Comparison of ENCODE assay signal across 8 mouse cellular contexts in the genomic region with DNA sequence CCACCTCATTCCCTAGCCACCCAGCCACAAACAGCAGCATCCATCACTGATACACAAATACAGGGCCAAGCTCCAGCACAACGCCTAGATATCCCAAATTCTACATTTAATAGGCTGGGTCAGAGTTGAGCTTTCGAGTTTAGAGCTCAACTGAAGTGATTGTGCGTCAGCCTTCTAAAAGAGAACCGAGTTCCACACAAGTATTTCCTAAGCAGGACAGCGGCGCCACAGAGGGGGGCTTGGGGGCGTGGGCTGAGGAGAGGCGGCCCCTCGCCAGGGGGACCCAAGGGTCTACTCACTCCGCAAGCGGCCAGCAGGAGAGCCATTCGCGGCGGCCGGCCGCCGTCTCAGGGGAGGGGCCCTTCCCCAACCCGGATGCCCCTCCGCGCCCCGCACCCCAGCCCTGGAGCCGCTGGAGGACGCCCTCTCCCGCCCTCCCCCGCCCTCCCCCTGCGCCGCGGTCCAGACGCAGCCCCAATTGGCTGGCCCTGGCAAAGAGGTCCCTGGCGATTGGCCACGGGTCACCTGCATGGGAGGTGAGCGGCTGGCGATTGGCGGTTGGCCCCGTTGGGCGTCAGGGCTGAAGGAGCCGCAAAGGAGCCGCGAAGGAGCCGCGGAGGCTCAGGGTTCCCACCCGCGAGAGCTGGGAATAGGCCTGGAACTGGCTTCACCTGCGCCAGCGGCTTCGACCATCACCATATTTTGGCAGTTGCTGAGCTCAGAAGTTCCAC.
A peak's percentile ranks its signal among the peaks of the same experiment; 100 is the strongest.
DNase-seq lines count a peak whose midpoint lies in the region; ATAC-seq and TF ChIP-seq lines count a peak whose summit lies in the region.

No protein-coding gene starts in this region.

- peak; percentile 95 for DNase-seq in A20 (ENCODE audit: low read depth, low spot score)
- DNase-seq in heart, adult 9 months (ENCODE audit: low spot score in 2 of 2), result peak; percentile 90 to 93
- DNase-seq in monocyte, adult 2 months (ENCODE audit: low read depth in 1 of 2, low spot score in 2 of 2), result peak; percentile 69 to 74
- DNase-seq in spleen, postnatal 36 days (ENCODE audit: low spot score in 2 of 2), result peak; percentile 93

- peak overlapping the region; percentile 59 for H3K4me2 ChIP-seq in kidney, embryonic 14.5 days (replicated peaks; ENCODE audit: low read depth, low read length)
- peak overlapping the region; percentile 77 for H3K4me2 ChIP-seq in limb, embryonic 15.5 days

- no peak for TF ChIP-seq CTCF in bone marrow macrophage, adult 2 months (IDR thresholded peaks at IDR 0.05; ENCODE audit: low read depth, low read length)
- TF ChIP-seq CTCF in embryonic fibroblast, embryonic 13.5 days (IDR thresholded peaks at IDR 0.05; ENCODE audit: borderline replicate concordance, insufficient read depth, low read length), result no peak

- H3K27ac ChIP-seq in bone marrow macrophage, adult 2 months (ENCODE audit: insufficient read depth, low read depth, low read length), result peak overlapping the region; percentile 95
- peak overlapping the region; percentile 97 for H3K27ac ChIP-seq in embryonic fibroblast, embryonic 13.5 days (ENCODE audit: insufficient read depth, low read length)
- H3K27ac ChIP-seq in kidney, embryonic 14.5 days (ENCODE audit: low read depth, low read length), result peak overlapping the region; percentile 83
- H3K27ac ChIP-seq in limb, embryonic 15.5 days, result peak overlapping the region; percentile 87

- H3K4me3 ChIP-seq in bone marrow macrophage, adult 2 months (ENCODE audit: insufficient read depth, low read length), result peak overlapping the region; percentile 95
- H3K4me3 ChIP-seq in embryonic fibroblast, embryonic 13.5 days (ENCODE audit: insufficient read depth, low read length), result peak overlapping the region; percentile 99
- H3K4me3 ChIP-seq in kidney, embryonic 14.5 days (ENCODE audit: low read length), result peak overlapping the region; percentile 55
- H3K4me3 ChIP-seq in limb, embryonic 15.5 days, result peak overlapping the region; percentile 53

- H3K9ac ChIP-seq in kidney, embryonic 14.5 days (ENCODE audit: low read depth, low read length), result peak overlapping the region; percentile 67
- H3K9ac ChIP-seq in limb, embryonic 15.5 days, result peak overlapping the region; percentile 37

- peaks cover 48% of the 10 kb centered on the region for H3K4me1 ChIP-seq in bone marrow macrophage, adult 2 months (ENCODE audit: control insufficient read depth, insufficient read depth, low read length)
- H3K4me1 ChIP-seq in embryonic fibroblast, embryonic 13.5 days (ENCODE audit: control insufficient read depth, insufficient read depth, low read length), result peaks cover 16% of the 10 kb centered on the region
- H3K4me1 ChIP-seq in kidney, embryonic 14.5 days (ENCODE audit: control insufficient read depth, insufficient read depth, low read length), result peaks cover 9% of the 10 kb centered on the region; the same call in 1 of the 2 replicates
- H3K4me1 ChIP-seq in limb, embryonic 15.5 days, result peaks cover 13% of the 10 kb centered on the region

- no peaks in the 10 kb centered on the region for H3K9me3 ChIP-seq in kidney, embryonic 14.5 days (ENCODE audit: control insufficient read depth, low read length)
- no peaks in the 10 kb centered on the region for H3K9me3 ChIP-seq in limb, embryonic 15.5 days

- H3K27me3 ChIP-seq in kidney, embryonic 14.5 days (ENCODE audit: control insufficient read depth, insufficient read depth, low read length), result no peaks in the 10 kb centered on the region
- H3K27me3 ChIP-seq in limb, embryonic 15.5 days, result no peaks in the 10 kb centered on the region

- no peak for TF ChIP-seq POLR2A in bone marrow macrophage, adult 2 months (IDR thresholded peaks at IDR 0.05; ENCODE audit: borderline replicate concordance, low read depth, low read length)
- TF ChIP-seq POLR2A in embryonic fibroblast, embryonic 13.5 days (IDR thresholded peaks at IDR 0.05; ENCODE audit: low read depth, low read length), result peak; percentile 75

- under 1% methylated on average over 38 of the region's 46 CpGs for WGBS in kidney, embryonic 14.5 days
- WGBS in limb, embryonic 15.5 days, result under 1% methylated on average over 33 of the region's 46 CpGs

- H3K36me3 ChIP-seq in kidney, embryonic 14.5 days (ENCODE audit: control insufficient read depth, insufficient read depth, low read length), result no peaks in the 10 kb centered on the region
- no peaks in the 10 kb centered on the region for H3K36me3 ChIP-seq in limb, embryonic 15.5 days

- ATAC-seq in kidney, embryonic 14.5 days (ENCODE audit: low FRiP score, low TSS enrichment), result peak; percentile 99
- ATAC-seq in limb, embryonic 15.5 days (ENCODE audit: insufficient number of reproducible peaks, low FRiP score, low TSS enrichment, low read depth), result peak; percentile 92

Comparison
In these comparisons a context has a peak if more than half of its experiments do, and no peak if none do; other contexts are left out.
1. Peak in every context shown above with its lines: DNase-seq, ATAC-seq, H3K4me3 ChIP-seq and H3K27ac ChIP-seq.